Mouse (Mus musculus): ENCODE results near the gene Hsdl1. TPM values are rescaled to one million over a fixed set of nuclear protein-coding genes. Genes with fewer than 3 reads are reported as not detected.

Hsdl1 gene
- polyA plus RNA-seq, 1 experiment from 2014 or later: 31.1 TPM

- H3K27me3 ChIP-seq: no peaks in the 10 kb centered on the region
- H3K36me3 ChIP-seq: peaks cover 94% of the 10 kb centered on the region
- 70% methylated on average over 7 of the region's 7 CpGs for WGBS
- no peak overlapping the region for H3K4me3 ChIP-seq (replicated peaks)
- no peak overlapping the region for H3K9ac ChIP-seq
- H3K27ac ChIP-seq (replicated peaks): no peak overlapping the region
- H3K4me2 ChIP-seq (replicated peaks): no peak overlapping the region
- ATAC-seq (ENCODE audit: insufficient number of reproducible peaks, low FRiP score, low TSS enrichment, low read depth): no peak
- H3K9me3 ChIP-seq (replicated peaks): no peaks in the 10 kb centered on the region
- no peaks in the 10 kb centered on the region for H3K4me1 ChIP-seq
Measured at GRCm38 (mm10) chr8:119520102-119520501, 54.9 kb downstream of the Hsdl1 start.

- H3K4me3 ChIP-seq (replicated peaks): no peak overlapping the region
- no peak overlapping the region for H3K9ac ChIP-seq
- H3K4me2 ChIP-seq (replicated peaks): no peak overlapping the region
- no peaks in the 10 kb centered on the region for H3K27me3 ChIP-seq
- 41% methylated on average over 5 of the region's 5 CpGs for WGBS
- no peaks in the 10 kb centered on the region for H3K9me3 ChIP-seq (replicated peaks)
- no peaks in the 10 kb centered on the region for H3K4me1 ChIP-seq
- no peak for ATAC-seq (ENCODE audit: insufficient number of reproducible peaks, low FRiP score, low TSS enrichment, low read depth)
- peaks cover 98% of the 10 kb centered on the region for H3K36me3 ChIP-seq
- H3K27ac ChIP-seq (replicated peaks): no peak overlapping the region
Measured at GRCm38 (mm10) chr8:119516674-119517073, 58.3 kb downstream of the Hsdl1 start.

GRCm38 (mm10) chr8:119515767-119516166, 59.2 kb downstream of the Hsdl1 start:
- no peaks in the 10 kb centered on the region for H3K4me1 ChIP-seq
- H3K9me3 ChIP-seq (replicated peaks): no peaks in the 10 kb centered on the region
- no peak overlapping the region for H3K4me3 ChIP-seq (replicated peaks)
- peaks cover 98% of the 10 kb centered on the region for H3K36me3 ChIP-seq
- no peak for ATAC-seq (ENCODE audit: insufficient number of reproducible peaks, low FRiP score, low TSS enrichment, low read depth)
- no peaks in the 10 kb centered on the region for H3K27me3 ChIP-seq
- WGBS: 65% methylated on average over 3 of the region's 3 CpGs
- no peak overlapping the region for H3K4me2 ChIP-seq (replicated peaks)
- no peak overlapping the region for H3K27ac ChIP-seq (replicated peaks)
- no peak overlapping the region for H3K9ac ChIP-seq

GRCm38 (mm10) chr8:119514940-119515339, 60.0 kb downstream of the Hsdl1 start:
- no peak overlapping the region for H3K4me2 ChIP-seq (replicated peaks)
- no peaks in the 10 kb centered on the region for H3K9me3 ChIP-seq (replicated peaks)
- H3K4me3 ChIP-seq (replicated peaks): no peak overlapping the region
- H3K27ac ChIP-seq (replicated peaks): no peak overlapping the region
- no peak for ATAC-seq (ENCODE audit: insufficient number of reproducible peaks, low FRiP score, low TSS enrichment, low read depth)
- no peaks in the 10 kb centered on the region for H3K27me3 ChIP-seq
- no peaks in the 10 kb centered on the region for H3K4me1 ChIP-seq
- peaks cover 98% of the 10 kb centered on the region for H3K36me3 ChIP-seq
- 83% methylated on average over 3 of the region's 3 CpGs for WGBS
- no peak overlapping the region for H3K9ac ChIP-seq

- no peaks in the 10 kb centered on the region for H3K4me1 ChIP-seq
- no peak overlapping the region for H3K4me2 ChIP-seq (replicated peaks)
- no peak overlapping the region for H3K27ac ChIP-seq (replicated peaks)
- peaks cover 98% of the 10 kb centered on the region for H3K36me3 ChIP-seq
- ATAC-seq (ENCODE audit: insufficient number of reproducible peaks, low FRiP score, low TSS enrichment, low read depth): no peak
- H3K9me3 ChIP-seq (replicated peaks): no peaks in the 10 kb centered on the region
- H3K4me3 ChIP-seq (replicated peaks): no peak overlapping the region
- H3K27me3 ChIP-seq: no peaks in the 10 kb centered on the region
- H3K9ac ChIP-seq: no peak overlapping the region
- WGBS: 86% methylated on average over 4 of the region's 4 CpGs
Measured at GRCm38 (mm10) chr8:119513405-119513804, 61.6 kb downstream of the Hsdl1 start.

Other genes with a start within 250 kb of the Hsdl1 start
- gene Hsbp1, start 230.7 kb downstream of the Hsdl1 start, polyA plus RNA-seq (2015; fragmentation: Nextera tagmentation; extraction: Ambion mirVana): 340 and 344 TPM in 2 replicates
- gene Mlycd, start 180.3 kb downstream of the Hsdl1 start, polyA plus RNA-seq (2015; fragmentation: Nextera tagmentation; extraction: Ambion mirVana): 15.3 and 15.5 TPM in 2 replicates
- 2.1 and 3.0 TPM in 2 replicates for gene Osgin1, start 141.1 kb downstream of the Hsdl1 start, polyA plus RNA-seq (2015; fragmentation: Nextera tagmentation; extraction: Ambion mirVana)
- 2.5 and 4.7 TPM in 2 replicates for gene Necab2, start 128.5 kb downstream of the Hsdl1 start, polyA plus RNA-seq (2015; fragmentation: Nextera tagmentation; extraction: Ambion mirVana)
- 0.09 and 0.30 TPM in 2 replicates for gene Slc38a8, start 73.5 kb downstream of the Hsdl1 start, polyA plus RNA-seq (2015; fragmentation: Nextera tagmentation; extraction: Ambion mirVana)
- 118 TPM in 2 replicates for gene Mbtps1, start 16.4 kb downstream of the Hsdl1 start, polyA plus RNA-seq (2015; fragmentation: Nextera tagmentation; extraction: Ambion mirVana)
- 2.9 and 6.8 TPM in 2 replicates for gene Dnaaf1, start 52 bp upstream of the Hsdl1 start, polyA plus RNA-seq (2015; fragmentation: Nextera tagmentation; extraction: Ambion mirVana)
- 11.8 and 13.3 TPM in 2 replicates for gene Taf1c, start 30.0 kb upstream of the Hsdl1 start, polyA plus RNA-seq (2015; fragmentation: Nextera tagmentation; extraction: Ambion mirVana)
- gene Adad2, start 37.6 kb upstream of the Hsdl1 start, polyA plus RNA-seq (2015; fragmentation: Nextera tagmentation; extraction: Ambion mirVana): 0.14 and 0.24 TPM in 2 replicates
- gene Kcng4, start 60.5 kb upstream of the Hsdl1 start, polyA plus RNA-seq (2015; fragmentation: Nextera tagmentation; extraction: Ambion mirVana): 0.43 and 0.55 TPM in 2 replicates
- 2.0 and 2.6 TPM in 2 replicates for gene Wfdc1, start 91.2 kb upstream of the Hsdl1 start, polyA plus RNA-seq (2015; fragmentation: Nextera tagmentation; extraction: Ambion mirVana)
- 4.6 and 6.5 TPM in 2 replicates for gene Atp2c2, start 124.8 kb upstream of the Hsdl1 start, polyA plus RNA-seq (2015; fragmentation: Nextera tagmentation; extraction: Ambion mirVana)
- gene Tldc1, start 203.2 kb upstream of the Hsdl1 start, polyA plus RNA-seq (2015; fragmentation: Nextera tagmentation; extraction: Ambion mirVana): 12.6 and 13.4 TPM in 2 replicates

Data from embryonic facial prominence, embryonic 15.5 days (tissue).